Comparison of ENCODE assay signal across 8 mouse cellular contexts in the genomic region with DNA sequence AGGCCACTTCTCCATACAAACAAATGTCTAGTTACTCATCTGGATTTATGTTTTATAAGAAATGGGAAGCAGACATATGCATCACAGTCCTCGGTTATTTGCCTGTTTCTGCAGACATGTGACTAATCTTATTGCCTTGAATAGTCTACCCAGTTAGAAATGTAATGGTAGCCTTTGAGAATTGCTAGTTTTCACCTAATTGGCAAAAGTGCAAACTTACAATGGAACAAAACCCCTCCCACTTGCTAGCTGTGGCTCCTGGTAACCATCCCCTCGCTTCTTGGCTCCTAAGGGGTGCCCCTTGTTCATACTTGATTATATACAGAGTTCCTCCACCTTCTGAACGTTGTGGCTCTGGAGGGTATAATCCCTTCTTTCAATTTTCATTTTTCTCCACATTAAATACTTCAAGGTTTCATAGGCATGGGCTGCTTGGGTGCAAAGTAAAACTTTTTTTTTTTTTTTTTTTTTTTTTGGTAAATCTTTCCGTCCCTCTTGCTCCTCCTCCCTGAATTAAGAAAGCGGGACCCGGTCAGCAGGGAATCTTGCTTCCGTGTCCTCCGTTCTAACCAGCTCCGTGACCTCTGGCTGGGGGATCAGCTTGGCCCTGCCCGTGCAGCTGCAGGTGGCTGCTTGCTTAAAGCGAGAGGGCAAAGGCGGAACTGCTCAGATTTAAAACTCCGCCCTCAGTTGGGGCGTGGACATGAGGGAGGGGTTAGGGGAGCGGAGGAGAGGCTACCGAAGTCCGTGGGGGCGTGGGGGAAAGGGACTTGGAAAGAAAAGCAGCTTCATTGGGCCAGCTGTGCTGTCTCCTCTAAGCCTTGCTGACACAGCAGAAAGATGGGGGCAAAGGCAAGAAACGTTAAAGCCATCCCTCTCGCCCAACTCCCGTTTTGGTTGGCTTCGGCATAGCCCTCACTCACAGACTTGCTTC. TPM values are rescaled to one million over a fixed set of nuclear protein-coding genes. Genes with fewer than 3 reads are reported as not detected.
DNase-seq lines count a peak whose midpoint lies in the region; ATAC-seq and TF ChIP-seq lines count a peak whose summit lies in the region.

No protein-coding gene starts in this region.

- peak; percentile 51; the same call in 1 of the 2 replicates for TF ChIP-seq POLR2A in heart, adult 2 months (IDR thresholded peaks at IDR 0.05; ENCODE audit: insufficient read depth, low read depth, low read length)

- H3K9me3 ChIP-seq in embryonic facial prominence, embryonic 10.5 days, result no peaks in the 10 kb centered on the region
- H3K9me3 ChIP-seq in midbrain, embryonic 16.5 days (replicated peaks; ENCODE audit: control insufficient read depth, low read length, poor library complexity, severe bottlenecking), result no peaks in the 10 kb centered on the region
- H3K9me3 ChIP-seq in stomach, embryonic 15.5 days, result no peaks in the 10 kb centered on the region

- peak overlapping the region; percentile 72 for H3K27ac ChIP-seq in embryonic facial prominence, embryonic 10.5 days (replicated peaks)
- H3K27ac ChIP-seq in heart, adult 2 months, result peak overlapping the region; percentile 47
- H3K27ac ChIP-seq in midbrain, embryonic 16.5 days (ENCODE audit: low read length), result peak overlapping the region; percentile 85; the same call in 1 of the 2 replicates
- H3K27ac ChIP-seq in stomach, embryonic 15.5 days, result peak overlapping the region; percentile 75

- TF ChIP-seq CTCF in heart, adult 2 months (IDR thresholded peaks at IDR 0.05), result no peak

- ATAC-seq in midbrain, embryonic 16.5 days, result no peak
- peak; percentile 37 for ATAC-seq in stomach, embryonic 15.5 days (ENCODE audit: insufficient read depth, low FRiP score, low read depth)

- intact Hi-C loops in heart, adult 2 months (cut with DNase I), result loop anchor here (5.0 to 10.0 kb wide), 3 partner anchors 492 to 867 kb away; no protein-coding TSS in a partner anchor

- peaks cover 48% of the 10 kb centered on the region for H3K27me3 ChIP-seq in embryonic facial prominence, embryonic 10.5 days (replicated peaks; ENCODE audit: low read depth, poor library complexity, severe bottlenecking)
- 0 out of 2 replicates have a peak, but pooled peaks cover 2% of the 10 kb centered on the region for H3K27me3 ChIP-seq in heart, adult 2 months (ENCODE audit: control insufficient read depth, insufficient read depth, low read length)
- H3K27me3 ChIP-seq in midbrain, embryonic 16.5 days (ENCODE audit: control insufficient read depth, insufficient read depth, low read depth, low read length), result no peaks in the 10 kb centered on the region
- no peaks in the 10 kb centered on the region for H3K27me3 ChIP-seq in stomach, embryonic 15.5 days (replicated peaks)

- peak overlapping the region; percentile 81 for H3K4me2 ChIP-seq in midbrain, embryonic 16.5 days (ENCODE audit: low read length)
- H3K4me2 ChIP-seq in stomach, embryonic 15.5 days, result peak overlapping the region; percentile 83

- no peak for TF ChIP-seq EP300 in heart, adult 2 months (IDR thresholded peaks at IDR 0.05; ENCODE audit: insufficient read depth, low read depth, low read length)

- H3K79me2 ChIP-seq in heart, adult 2 months (replicated peaks; ENCODE audit: control insufficient read depth, insufficient read depth, low read length), result no peaks in the 10 kb centered on the region

- peak; percentile 63 for DNase-seq in layer of hippocampus, adult 11-12 months (ENCODE audit: low spot score)
- no peak for DNase-seq in layer of hippocampus, adult 9-10 months (ENCODE audit: low spot score)
- peak; percentile 84 for DNase-seq in embryonic facial prominence, embryonic 10.5 days (ENCODE audit: low spot score)
- peak; percentile 76 to 81 for DNase-seq in heart, adult 2 months
- peak; percentile 94 for DNase-seq in kidney, adult 11 months
- peak; percentile 66 for DNase-seq in liver

- peaks cover 74% of the 10 kb centered on the region for H3K4me1 ChIP-seq in embryonic facial prominence, embryonic 10.5 days
- H3K4me1 ChIP-seq in heart, adult 2 months (ENCODE audit: control insufficient read depth, insufficient read depth, low read length), result peaks cover 1% of the 10 kb centered on the region
- peaks cover 36% of the 10 kb centered on the region for H3K4me1 ChIP-seq in midbrain, embryonic 16.5 days (ENCODE audit: control insufficient read depth, insufficient read depth, low read length)
- H3K4me1 ChIP-seq in stomach, embryonic 15.5 days, result peaks cover 31% of the 10 kb centered on the region

- peak overlapping the region; percentile 67 for H3K4me3 ChIP-seq in embryonic facial prominence, embryonic 10.5 days
- peak overlapping the region; percentile 54 for H3K4me3 ChIP-seq in heart, adult 2 months
- H3K4me3 ChIP-seq in midbrain, embryonic 16.5 days (ENCODE audit: low read depth, low read length), result peak overlapping the region; percentile 51
- peak overlapping the region; percentile 65 for H3K4me3 ChIP-seq in stomach, embryonic 15.5 days (replicated peaks)

- H3K9ac ChIP-seq in heart, adult 2 months (ENCODE audit: low read depth, low read length), result peak overlapping the region; percentile 46
- peak overlapping the region; percentile 72 for H3K9ac ChIP-seq in midbrain, embryonic 16.5 days (ENCODE audit: low read depth, low read length)
- no peak overlapping the region for H3K9ac ChIP-seq in stomach, embryonic 15.5 days

- WGBS in embryonic facial prominence, embryonic 10.5 days, result 7% methylated on average over 22 of the region's 22 CpGs
- 11% methylated on average over 22 of the region's 22 CpGs for WGBS in heart, adult 2 months
- 5% methylated on average over 22 of the region's 22 CpGs for WGBS in midbrain, embryonic 16.5 days
- 6% methylated on average over 22 of the region's 22 CpGs for WGBS in stomach, embryonic 15.5 days

- H3K36me3 ChIP-seq in embryonic facial prominence, embryonic 10.5 days (replicated peaks), result peaks cover 17% of the 10 kb centered on the region; the same call in 1 of the 2 replicates
- H3K36me3 ChIP-seq in heart, adult 2 months (ENCODE audit: control insufficient read depth, insufficient read depth, low read length), result no peaks in the 10 kb centered on the region
- no peaks in the 10 kb centered on the region for H3K36me3 ChIP-seq in midbrain, embryonic 16.5 days (ENCODE audit: control insufficient read depth, insufficient read depth, low read length)
- H3K36me3 ChIP-seq in stomach, embryonic 15.5 days, result no peaks in the 10 kb centered on the region

RNA-seq across cellular contexts. Expression of a gene that starts 4.7 kb away (rescaled TPM):
- polyA plus RNA-seq in embryonic facial prominence, embryonic 10.5 days (2016; fragmentation: Nextera tagmentation; extraction: Ambion mirVana), result 75.4 and 87.4 TPM in 2 replicates
- total RNA-seq in heart, adult 2 months (2021), result 10 to 100 TPM; 94.0 to 94.7 TPM
- polyA plus RNA-seq in heart, adult 2 months (2012; rRNA removed), result 77.8 and 91.0 TPM in 2 replicates
- 42.6 and 42.8 TPM in 2 replicates for polyA plus RNA-seq in midbrain, embryonic 16.5 days (2015; fragmentation: Nextera tagmentation; extraction: Ambion mirVana)
- polyA plus RNA-seq in stomach, embryonic 15.5 days (2015; fragmentation: Nextera tagmentation; extraction: Ambion mirVana), result 89.8 and 94.7 TPM in 2 replicates

RNA-seq across cellular contexts. Expression of a gene that starts 45.6 kb away (rescaled TPM):
- polyA plus RNA-seq in embryonic facial prominence, embryonic 10.5 days (2016; fragmentation: Nextera tagmentation; extraction: Ambion mirVana), result 474 and 479 TPM in 2 replicates
- under 1 TPM in 1 of 2 experiments, not detected in 1; 0.30 TPM for total RNA-seq in heart, adult 2 months (2021)
- polyA plus RNA-seq in heart, adult 2 months (2012; rRNA removed), result 0.41 and 2.6 TPM in 2 replicates
- 244 and 262 TPM in 2 replicates for polyA plus RNA-seq in midbrain, embryonic 16.5 days (2015; fragmentation: Nextera tagmentation; extraction: Ambion mirVana)
- 404 and 428 TPM in 2 replicates for polyA plus RNA-seq in stomach, embryonic 15.5 days (2015; fragmentation: Nextera tagmentation; extraction: Ambion mirVana)

Comparison
In these comparisons a context has a peak if more than half of its experiments do, and no peak if none do; other contexts are left out.
1. RNA of a gene that starts 45.6 kb away (polyA plus RNA-seq): 474 to 479 TPM in embryonic facial prominence, embryonic 10.5 days, 404 to 428 TPM in stomach, embryonic 15.5 days and 244 to 262 TPM in midbrain, embryonic 16.5 days; 0.41 to 2.6 TPM in heart, adult 2 months; every median in the first group is over 10 times any median in the second.
2. Peak in every context shown above with its lines, with median percentiles within 50 percentile points of each other: H3K27ac ChIP-seq and H3K4me3 ChIP-seq.